Mouse (Mus musculus): ENCODE measurements around the gene Rarres2. TPM values are rescaled to one million over a fixed set of nuclear protein-coding genes. Genes with fewer than 3 reads are reported as not detected.

Gene Rarres2
- polyA plus RNA-seq, 1 experiment from 2014 or later = 2.5 TPM

GRCm38 (mm10) chr6:48601271-48602079 is 28.9 kb upstream of the Rarres2 start, which contains the start of gene Zfp775:
Gene Zfp775, plus strand, starts transcription at chr6:48602063.
- H3K4me1 ChIP-seq (replicated peaks; ENCODE audit: control insufficient read depth, insufficient read depth, low read length) = 0 out of 2 replicates have a peak, but pooled peaks cover 3% of the 10 kb centered on the region
- H3K27ac ChIP-seq (ENCODE audit: low read depth, low read length) = peak within 1 kb of the TSS; percentile 86
- H3K27me3 ChIP-seq (ENCODE audit: control insufficient read depth, insufficient read depth, low read length) = no peaks in the 10 kb centered on the region
- peak within 1 kb of the TSS; percentile 86 for H3K4me2 ChIP-seq (replicated peaks; ENCODE audit: low read depth, low read length)
- DNase-seq (ENCODE audit: low spot score) (peak; percentile 95), ATAC-seq (ENCODE audit: low FRiP score) (peak; percentile 99)
- 6% methylated on average over 41 of the region's 42 CpGs for WGBS
- peaks cover 17% of the 10 kb centered on the region for H3K36me3 ChIP-seq (ENCODE audit: control insufficient read depth, insufficient read depth, low read length)
- peak within 1 kb of the TSS; percentile 80 for H3K4me3 ChIP-seq (ENCODE audit: low read depth, low read length)
- peak within 1 kb of the TSS; percentile 92 for H3K9ac ChIP-seq (ENCODE audit: low read depth, low read length)
- no peaks in the 10 kb centered on the region for H3K9me3 ChIP-seq (ENCODE audit: control insufficient read depth, low read length)

- Histone ChIP-seq H3K27me3 (ENCODE audit: control insufficient read depth, insufficient read depth, low read length) (no peaks in the 10 kb centered on the region), H3K4me1 (replicated peaks; ENCODE audit: control insufficient read depth, insufficient read depth, low read length) (0 out of 2 replicates have a peak, but pooled peaks cover 3% of the 10 kb centered on the region), H3K27ac (ENCODE audit: low read depth, low read length) (0 out of 2 replicates have a peak overlapping the region, but pooled peaks have one; percentile 86), H3K9ac (ENCODE audit: low read depth, low read length) (no peak overlapping the region), H3K36me3 (ENCODE audit: control insufficient read depth, insufficient read depth, low read length) (peaks cover 21% of the 10 kb centered on the region), H3K4me3 (ENCODE audit: low read depth, low read length) (no peak overlapping the region), H3K4me2 (replicated peaks; ENCODE audit: low read depth, low read length) (no peak overlapping the region), H3K9me3 (ENCODE audit: control insufficient read depth, low read length) (no peaks in the 10 kb centered on the region)
- ATAC-seq (ENCODE audit: low FRiP score) (no peak), DNase-seq (ENCODE audit: low spot score) (no peak)
- WGBS = 90% methylated on average over 1 of the region's 1 CpGs
Observed at GRCm38 (mm10) chr6:48600594-48600993, 28.0 kb upstream of the Rarres2 start.

GRCm38 (mm10) chr6:48597233-48597625 is 24.6 kb upstream of the Rarres2 start:
- Histone ChIP-seq H3K9me3 (ENCODE audit: control insufficient read depth, low read length) (no peaks in the 10 kb centered on the region), H3K4me1 (replicated peaks; ENCODE audit: control insufficient read depth, insufficient read depth, low read length) (0 out of 2 replicates have a peak, but pooled peaks cover 8% of the 10 kb centered on the region), H3K4me2 (replicated peaks; ENCODE audit: low read depth, low read length) (no peak overlapping the region), H3K27ac (ENCODE audit: low read depth, low read length) (no peak overlapping the region), H3K27me3 (ENCODE audit: control insufficient read depth, insufficient read depth, low read length) (no peaks in the 10 kb centered on the region), H3K9ac (ENCODE audit: low read depth, low read length) (no peak overlapping the region), H3K36me3 (ENCODE audit: control insufficient read depth, insufficient read depth, low read length) (peaks cover 21% of the 10 kb centered on the region), H3K4me3 (ENCODE audit: low read depth, low read length) (no peak overlapping the region)
- 97% methylated on average over 26 of the region's 27 CpGs for WGBS
- ATAC-seq (ENCODE audit: low FRiP score) (no peak), DNase-seq (ENCODE audit: low spot score) (no peak)

GRCm38 (mm10) chr6:48596545-48597232 is 24.1 kb upstream of the Rarres2 start:
- no peak overlapping the region for H3K27ac ChIP-seq (ENCODE audit: low read depth, low read length)
- WGBS = 95% methylated on average over 45 of the region's 45 CpGs
- H3K9me3 ChIP-seq (ENCODE audit: control insufficient read depth, low read length) = no peaks in the 10 kb centered on the region
- H3K36me3 ChIP-seq (ENCODE audit: control insufficient read depth, insufficient read depth, low read length) = peaks cover 21% of the 10 kb centered on the region
- H3K4me1 ChIP-seq (replicated peaks; ENCODE audit: control insufficient read depth, insufficient read depth, low read length) = 0 out of 2 replicates have a peak, but pooled peaks cover 8% of the 10 kb centered on the region
- ATAC-seq (ENCODE audit: low FRiP score) (no peak), DNase-seq (ENCODE audit: low spot score) (no peak)
- H3K4me3 ChIP-seq (ENCODE audit: low read depth, low read length) = no peak overlapping the region
- no peaks in the 10 kb centered on the region for H3K27me3 ChIP-seq (ENCODE audit: control insufficient read depth, insufficient read depth, low read length)
- H3K4me2 ChIP-seq (replicated peaks; ENCODE audit: low read depth, low read length) = no peak overlapping the region
- no peak overlapping the region for H3K9ac ChIP-seq (ENCODE audit: low read depth, low read length)

- ATAC-seq (ENCODE audit: low FRiP score) (no peak), DNase-seq (ENCODE audit: low spot score) (no peak)
- 100% methylated on average over 1 of the region's 1 CpGs for WGBS
- peaks cover 21% of the 10 kb centered on the region for H3K36me3 ChIP-seq (ENCODE audit: control insufficient read depth, insufficient read depth, low read length)
- H3K4me1 ChIP-seq (replicated peaks; ENCODE audit: control insufficient read depth, insufficient read depth, low read length) = 0 out of 2 replicates have a peak, but pooled peaks cover 5% of the 10 kb centered on the region
- H3K9ac ChIP-seq (ENCODE audit: low read depth, low read length) = peak overlapping the region; percentile 87; the same call in 1 of the 2 replicates
- H3K27ac ChIP-seq (ENCODE audit: low read depth, low read length) = no peak overlapping the region
- peak overlapping the region; percentile 86 for H3K4me3 ChIP-seq (ENCODE audit: low read depth, low read length)
- peak overlapping the region; percentile 63 for H3K4me2 ChIP-seq (replicated peaks; ENCODE audit: low read depth, low read length)
- no peaks in the 10 kb centered on the region for H3K27me3 ChIP-seq (ENCODE audit: control insufficient read depth, insufficient read depth, low read length)
- H3K9me3 ChIP-seq (ENCODE audit: control insufficient read depth, low read length) = no peaks in the 10 kb centered on the region
Observed at GRCm38 (mm10) chr6:48595278-48595677, 22.7 kb upstream of the Rarres2 start.

- peak; percentile 80 for ATAC-seq (ENCODE audit: low FRiP score)
- H3K4me3 ChIP-seq (ENCODE audit: low read depth, low read length) = peak overlapping the region; percentile 86
- DNase-seq (ENCODE audit: low spot score) = peak; percentile 77
Observed at GRCm38 (mm10) chr6:48594043-48594738, 21.6 kb upstream of the Rarres2 start.

GRCm38 (mm10) chr6:48593158-48594042 is 20.8 kb upstream of the Rarres2 start, which contains the start of the genes Repin1 and Gm44965:
Gene Repin1, plus strand, starts transcription at chr6:48593883.
Gene Gm44965, plus strand, starts transcription at chr6:48593941.
- Histone ChIP-seq H3K27me3 (ENCODE audit: control insufficient read depth, insufficient read depth, low read length) (no peaks in the 10 kb centered on the region), H3K4me3 (ENCODE audit: low read depth, low read length) (peak within 1 kb of the TSS; percentile 86), H3K27ac (ENCODE audit: low read depth, low read length) (peak within 1 kb of the TSS; percentile 85), H3K9ac (ENCODE audit: low read depth, low read length) (peak within 1 kb of the TSS; percentile 87), H3K4me1 (replicated peaks; ENCODE audit: control insufficient read depth, insufficient read depth, low read length) (0 out of 2 replicates have a peak, but pooled peaks cover 5% of the 10 kb centered on the region), H3K36me3 (ENCODE audit: control insufficient read depth, insufficient read depth, low read length) (peaks cover 18% of the 10 kb centered on the region), H3K4me2 (replicated peaks; ENCODE audit: low read depth, low read length) (peak within 1 kb of the TSS; percentile 63), H3K9me3 (ENCODE audit: control insufficient read depth, low read length) (no peaks in the 10 kb centered on the region)
- WGBS = 8% methylated on average over 37 of the region's 45 CpGs
- peak; percentile 96 for ATAC-seq (ENCODE audit: low FRiP score)
- peak; percentile 92 for DNase-seq (ENCODE audit: low spot score)

More at GRCm38 (mm10) chr6:48594043-48594738, 21.6 kb upstream of the Rarres2 start:
- H3K4me2 ChIP-seq (replicated peaks; ENCODE audit: low read depth, low read length) = peak overlapping the region; percentile 63
- 0 out of 2 replicates have a peak, but pooled peaks cover 5% of the 10 kb centered on the region for H3K4me1 ChIP-seq (replicated peaks; ENCODE audit: control insufficient read depth, insufficient read depth, low read length)
- H3K36me3 ChIP-seq (ENCODE audit: control insufficient read depth, insufficient read depth, low read length) = peaks cover 18% of the 10 kb centered on the region
- no peaks in the 10 kb centered on the region for H3K27me3 ChIP-seq (ENCODE audit: control insufficient read depth, insufficient read depth, low read length)
- peak overlapping the region; percentile 85 for H3K27ac ChIP-seq (ENCODE audit: low read depth, low read length)
- under 1% methylated on average over 40 of the region's 41 CpGs for WGBS
- no peaks in the 10 kb centered on the region for H3K9me3 ChIP-seq (ENCODE audit: control insufficient read depth, low read length)
- H3K9ac ChIP-seq (ENCODE audit: low read depth, low read length) = peak overlapping the region; percentile 87
